Mouse (Mus musculus) kidney, adult 8-10 months (tissue): ENCODE measurements around the gene Gm4792.

Source experiments
- DNase-seq, 2 experiments: peaks; one replicate each; pipeline ENCODE4 v3.0.0; 2022

The Gm4792 gene

DNA sequence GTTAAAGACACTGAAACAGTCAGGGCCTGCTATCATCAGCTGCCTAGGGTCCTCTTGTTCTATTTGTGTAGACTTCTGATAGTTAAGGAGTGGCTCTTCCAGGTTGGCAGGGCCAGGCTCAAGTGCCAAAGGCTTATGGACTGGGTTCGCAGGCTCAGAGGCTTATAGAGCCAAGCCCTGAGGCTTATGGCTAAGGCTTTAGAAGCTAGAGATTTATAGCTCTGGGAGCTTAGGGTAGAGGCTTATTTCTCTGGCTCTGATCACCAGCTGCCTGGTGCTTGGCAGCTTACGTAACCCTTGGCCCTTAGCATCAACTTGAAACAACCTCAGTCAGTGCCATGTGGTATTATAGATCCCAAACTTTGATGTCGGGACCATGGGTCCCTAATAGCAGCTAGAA, at the start of gene Gm4792:
TSS of gene Gm4792 (minus strand) at position 233 of the 400 bp plus-strand sequence.
- no peak for DNase-seq

DNA sequence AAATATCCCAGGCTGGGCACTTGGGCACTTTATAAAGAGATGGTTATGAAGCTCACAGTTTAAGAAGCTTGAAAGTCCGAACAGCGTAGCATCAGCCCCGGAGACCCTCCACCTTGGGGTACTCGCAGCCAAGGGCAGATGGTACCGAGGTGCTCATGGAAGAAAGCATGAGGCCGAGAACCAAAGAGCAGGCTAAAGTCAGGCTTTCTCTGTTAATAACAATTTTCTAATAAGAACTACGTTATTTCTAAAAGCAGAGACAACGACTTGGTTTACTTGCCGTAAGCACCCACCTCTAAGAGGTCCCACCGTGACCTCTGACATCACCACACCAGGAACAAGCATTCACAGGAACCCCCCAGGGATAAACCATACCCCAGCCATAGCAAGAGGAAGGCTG, 49.5 kb upstream of the Gm4792 start:
- DNase-seq: no peak

DNA sequence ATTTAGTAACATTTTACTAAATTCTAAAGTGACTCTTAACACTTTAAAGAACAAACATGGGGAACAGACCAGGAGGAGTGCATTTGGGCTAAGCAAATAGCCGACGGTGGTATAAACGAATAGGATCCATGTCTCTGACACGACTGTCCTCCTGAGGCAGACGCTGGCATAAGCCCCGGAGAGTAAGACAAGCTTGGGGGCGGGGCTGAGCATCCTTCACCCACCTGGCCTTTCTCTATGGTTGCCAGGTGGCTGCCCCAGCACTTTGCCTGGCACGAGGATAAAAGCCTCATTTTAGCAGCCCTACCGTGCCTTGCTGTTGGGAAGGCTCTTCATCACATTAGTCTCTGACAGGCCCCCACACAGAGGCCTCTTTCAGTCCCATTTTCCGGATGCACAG, 48.8 kb upstream of the Gm4792 start:
- DNase-seq: no peak

DNA sequence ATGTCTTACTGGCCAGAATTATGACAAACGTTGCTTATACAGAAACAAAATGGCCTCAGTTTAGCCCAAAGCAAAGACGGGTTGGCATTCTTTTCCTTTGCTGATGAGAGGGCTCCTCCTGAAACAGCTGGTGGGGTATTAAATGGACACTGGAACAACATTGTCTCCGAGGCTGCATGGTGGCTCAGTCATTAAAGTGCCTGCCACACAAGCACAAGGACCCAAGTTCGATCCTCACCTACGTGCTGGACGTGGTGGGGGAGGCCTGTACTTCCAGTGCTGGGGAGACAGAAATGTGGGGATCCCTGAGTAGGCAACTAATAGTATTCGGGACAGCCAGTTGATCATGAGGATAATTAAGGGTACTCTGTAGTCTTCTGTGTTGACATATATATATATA, 48.1 kb upstream of the Gm4792 start:
- DNase-seq: no peak

DNA sequence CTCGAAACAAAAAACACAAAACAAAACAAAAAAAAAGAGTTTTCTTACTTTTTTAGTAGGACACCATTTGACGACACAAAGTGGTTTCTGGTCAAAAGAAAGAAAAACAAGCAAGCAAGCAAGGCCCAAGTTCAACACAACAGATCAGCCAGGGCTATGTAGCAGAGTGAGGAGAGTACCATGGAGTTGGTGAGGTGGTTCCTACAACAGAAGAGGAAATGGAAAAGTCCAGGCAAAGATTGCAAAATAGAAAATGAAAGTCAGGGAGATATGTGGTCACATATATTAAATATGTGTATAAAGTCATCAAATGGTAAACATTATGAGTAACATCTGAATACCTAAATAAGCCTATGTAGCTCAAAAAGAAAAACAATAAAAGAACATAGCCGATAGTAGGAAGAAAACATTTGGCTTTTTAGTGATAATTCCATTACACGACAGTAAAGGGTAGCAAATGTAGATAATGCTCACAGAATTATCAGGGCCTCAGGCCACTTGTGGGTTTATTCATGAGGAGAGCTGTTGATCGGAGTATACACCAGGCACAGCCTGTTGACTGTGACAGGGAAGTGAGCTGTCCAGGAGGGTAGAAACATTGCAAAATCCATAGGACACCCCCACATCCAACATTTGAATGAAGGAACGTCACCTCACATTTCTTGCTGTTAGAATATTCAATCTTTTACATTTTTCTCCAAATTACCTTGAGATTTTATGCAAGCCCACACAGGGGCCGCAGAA, 47.2 kb upstream of the Gm4792 start:
- DNase-seq: no peak

DNA sequence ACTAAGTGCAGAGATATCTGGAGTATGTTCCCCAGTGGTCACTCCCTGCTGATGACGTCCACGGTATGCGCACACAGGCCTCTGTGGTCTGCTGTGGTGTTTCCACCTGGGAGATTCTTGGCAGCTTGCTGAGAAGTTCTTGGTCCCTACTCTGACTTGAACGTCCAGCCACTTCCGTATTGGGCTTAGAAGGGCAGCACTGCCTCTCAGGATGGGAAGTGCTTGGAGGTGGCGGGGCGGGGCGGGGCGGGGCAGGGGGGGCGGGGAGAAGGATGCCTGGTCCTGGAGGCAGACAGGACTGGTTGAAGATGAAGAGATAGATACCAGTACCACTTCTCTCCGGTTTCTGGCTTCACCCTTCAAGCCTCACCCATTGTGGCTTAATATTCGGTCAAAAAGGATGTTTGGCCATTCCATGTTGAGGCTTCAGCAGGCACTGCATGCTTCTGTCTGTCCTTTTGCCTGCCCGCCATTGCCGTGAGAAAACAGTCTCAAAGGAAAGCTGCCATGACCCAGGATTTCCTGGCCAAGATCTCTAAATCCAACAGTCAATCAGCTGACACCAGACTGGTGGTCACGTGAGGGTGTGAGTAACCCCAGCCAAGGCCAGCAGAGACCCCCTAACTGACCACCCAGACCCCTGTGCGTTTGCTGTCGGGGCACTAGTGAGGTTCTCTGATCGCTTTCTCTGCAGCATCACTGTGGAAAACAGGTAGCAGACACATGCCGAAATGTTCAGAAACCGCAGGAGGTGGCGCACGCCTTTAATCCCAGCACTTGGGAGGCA, 46.3 kb upstream of the Gm4792 start:
- DNase-seq: no peak

DNA sequence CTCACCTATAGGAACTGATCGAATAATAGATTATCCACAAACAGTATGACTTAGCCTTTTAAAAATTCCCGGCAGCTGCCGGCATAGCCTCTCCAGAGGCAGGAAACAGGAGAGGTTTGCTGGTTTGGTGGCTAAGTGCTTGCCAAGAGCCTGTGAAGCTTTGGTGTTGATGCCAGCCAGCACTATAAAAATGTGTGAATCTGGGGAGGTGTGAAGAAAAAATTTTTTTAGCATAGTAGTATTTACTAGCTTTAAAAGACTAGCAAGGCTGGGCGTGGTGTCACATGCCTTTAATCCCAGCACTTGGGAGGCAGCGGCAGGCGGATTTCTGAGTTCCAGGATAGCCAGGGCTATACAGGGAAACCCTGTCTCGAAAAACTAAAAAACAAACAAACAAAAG, 45.1 kb upstream of the Gm4792 start:
- DNase-seq: no peak

DNA sequence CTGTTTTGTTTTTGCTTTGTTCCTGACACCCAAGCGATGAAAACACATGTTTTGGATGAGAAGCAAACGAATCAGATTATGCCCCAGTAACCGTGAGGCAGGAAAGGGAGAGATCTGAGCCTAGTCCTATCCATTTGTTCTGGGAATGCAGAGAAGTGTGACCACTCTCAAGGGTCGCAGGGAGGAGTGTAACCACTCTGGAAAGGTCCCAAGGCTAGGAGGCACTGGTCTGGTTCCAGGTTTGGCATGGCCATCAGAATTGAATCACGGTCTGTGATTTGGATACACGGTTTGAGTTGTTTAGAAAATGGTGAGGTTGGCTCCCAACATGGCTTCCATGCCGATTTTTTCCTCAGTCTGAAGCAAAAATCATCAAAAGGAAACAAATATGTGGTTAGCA, 43.8 kb upstream of the Gm4792 start:
- DNase-seq: no peak

DNA sequence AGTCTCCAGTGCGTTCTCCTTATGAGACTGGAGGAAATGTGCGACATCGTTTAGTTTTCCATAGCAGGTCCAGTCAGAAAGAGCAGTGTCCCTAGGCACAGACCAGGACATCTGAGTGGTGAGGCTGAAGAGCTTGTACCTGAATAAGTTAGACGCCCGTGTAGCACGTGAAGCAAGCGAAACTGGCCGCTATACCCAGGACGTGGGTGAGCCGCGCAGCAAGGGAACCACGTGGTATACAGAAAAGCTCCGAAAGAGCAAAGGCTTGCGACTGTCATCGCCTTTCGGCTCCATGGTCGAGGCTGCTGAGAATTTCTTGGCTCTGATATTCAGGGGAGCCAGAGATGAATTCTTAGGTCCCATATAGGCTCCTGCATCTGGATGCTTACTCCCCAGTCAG, 43.0 kb upstream of the Gm4792 start:
- DNase-seq: no peak

DNA sequence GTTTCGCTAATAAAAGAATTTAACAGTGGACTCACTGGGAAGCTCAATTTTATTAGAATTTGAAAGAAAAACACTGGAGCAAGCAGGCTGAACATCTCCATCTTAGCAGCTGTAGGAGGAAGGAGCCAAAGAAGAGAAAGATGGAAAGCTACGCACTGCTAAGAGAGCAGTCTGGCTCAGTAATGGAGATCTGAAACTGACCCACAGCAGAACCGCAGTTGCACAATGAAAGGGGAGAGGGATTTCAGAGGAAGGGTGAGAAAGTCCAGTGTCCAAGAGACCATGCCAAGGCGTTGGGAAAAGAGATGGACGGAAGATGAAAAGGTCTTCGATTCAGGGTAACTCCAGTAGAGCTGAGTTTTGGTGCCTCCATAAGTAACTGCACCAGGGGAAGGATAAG, 37.6 kb upstream of the Gm4792 start:
- DNase-seq: no peak

DNA sequence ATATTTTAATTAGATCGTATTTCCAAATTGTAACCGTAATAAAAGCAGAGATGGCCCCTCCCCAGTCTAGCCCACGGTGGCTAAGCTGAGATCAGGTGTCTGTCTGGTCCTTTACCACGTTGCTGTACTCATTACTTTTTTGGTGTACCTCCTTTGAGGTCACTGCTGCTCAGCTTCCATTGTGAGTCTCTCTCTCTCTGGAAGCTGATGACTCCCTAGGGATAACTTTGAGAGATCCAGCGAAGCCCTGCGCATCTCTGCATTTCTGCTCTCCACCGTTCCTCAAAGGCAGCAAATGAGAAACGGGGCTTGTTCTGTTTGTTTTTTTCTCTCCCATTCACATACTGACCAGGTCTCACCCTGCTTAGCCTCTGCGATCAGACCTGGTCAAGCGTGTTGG, 36.5 kb upstream of the Gm4792 start:
- DNase-seq: no peak

DNA sequence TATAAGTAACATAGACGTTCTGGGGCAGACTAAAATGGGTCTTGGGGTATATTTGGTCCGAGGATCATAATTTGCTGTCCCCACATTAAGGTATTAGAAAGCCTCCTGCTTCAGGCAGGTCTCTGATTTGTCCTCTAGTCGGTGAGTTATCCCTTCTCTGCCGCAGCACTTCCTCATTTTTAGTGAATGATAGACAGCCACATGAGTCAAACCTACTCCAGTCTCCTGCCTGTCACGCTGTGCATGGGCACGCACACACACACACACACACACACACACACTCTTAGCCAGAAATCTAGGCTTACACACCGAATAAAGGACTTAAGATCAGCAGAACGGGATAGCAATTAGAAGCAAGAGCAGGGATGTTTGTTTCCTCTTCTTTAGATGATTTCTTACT, 34.8 kb upstream of the Gm4792 start:
- DNase-seq: no peak

DNA sequence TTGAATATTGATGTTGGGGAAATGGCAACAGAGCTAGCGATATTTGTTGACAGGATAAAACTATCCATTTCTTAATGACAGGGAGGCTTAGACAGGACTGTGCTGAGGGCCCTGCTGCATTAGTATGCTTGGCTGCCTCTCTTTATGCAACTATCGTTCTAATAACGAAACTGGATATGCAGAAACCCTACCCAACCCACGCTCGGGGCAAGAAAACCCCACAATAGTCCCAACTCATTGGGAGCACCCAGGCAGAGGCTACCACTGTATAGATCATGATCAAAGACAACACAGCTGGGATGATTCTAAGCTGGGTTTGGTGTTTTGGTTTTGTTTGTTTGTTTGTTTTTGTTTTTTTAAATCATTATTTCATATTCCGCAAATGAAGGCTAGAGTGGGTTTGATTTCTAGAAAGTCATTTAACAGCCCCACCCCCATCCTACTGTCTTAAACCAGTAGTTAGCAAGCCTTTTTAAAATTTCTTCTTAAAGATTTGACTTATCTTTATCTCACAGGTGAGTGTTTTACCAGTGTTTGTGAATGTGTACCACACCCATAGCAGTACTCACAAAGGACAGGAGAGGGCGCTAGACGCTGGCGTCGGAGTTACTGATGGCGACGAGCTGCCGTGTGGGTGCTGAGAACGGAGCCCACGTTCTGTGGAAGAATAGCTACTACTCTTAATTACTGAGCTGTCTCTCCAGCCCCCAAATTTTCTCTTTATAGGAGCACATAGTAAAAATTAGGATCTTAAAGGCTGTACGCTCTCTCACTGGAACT, 34.0 kb upstream of the Gm4792 start:
- no peak for DNase-seq

DNA sequence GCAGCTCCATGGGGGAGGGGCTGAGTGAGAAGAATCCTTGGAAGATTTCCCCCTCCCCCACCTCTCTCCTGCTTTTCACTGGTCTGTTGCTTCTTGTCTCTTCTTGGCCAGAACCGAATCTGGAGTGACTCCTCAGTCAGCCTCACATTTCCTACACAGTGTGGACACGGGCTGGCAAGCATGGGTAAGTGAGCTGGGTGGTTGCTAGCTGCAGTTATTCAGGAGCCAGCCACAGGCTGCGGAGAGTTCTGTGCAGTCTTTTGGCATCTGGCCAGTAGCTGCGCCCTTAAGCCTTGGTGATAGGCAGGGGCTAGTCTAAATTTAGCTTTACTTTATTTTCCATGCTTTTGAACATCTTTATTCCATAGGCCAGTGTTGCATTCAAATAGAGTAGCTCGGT, 31.5 kb upstream of the Gm4792 start:
- DNase-seq: no peak

DNA sequence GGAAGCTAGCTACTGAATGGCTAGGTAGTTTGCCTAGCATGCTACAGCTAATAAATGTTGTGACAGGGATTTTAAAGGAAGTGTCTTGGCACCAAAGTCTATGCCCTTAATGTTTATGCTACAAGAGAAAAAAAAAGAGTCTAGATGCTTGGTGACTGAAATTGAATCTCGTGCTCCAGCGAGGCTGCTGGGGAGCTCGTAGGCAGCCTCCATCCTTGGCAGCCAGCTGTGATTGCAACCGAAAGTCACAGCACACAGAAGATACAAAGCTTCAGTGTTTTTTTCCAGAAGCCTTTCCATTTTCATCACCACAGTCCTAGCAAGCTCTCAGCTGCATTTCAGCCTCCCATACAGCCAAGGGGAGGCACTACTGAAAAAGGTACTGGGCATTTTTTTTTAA, 20.1 kb upstream of the Gm4792 start:
- no peak for DNase-seq

DNA sequence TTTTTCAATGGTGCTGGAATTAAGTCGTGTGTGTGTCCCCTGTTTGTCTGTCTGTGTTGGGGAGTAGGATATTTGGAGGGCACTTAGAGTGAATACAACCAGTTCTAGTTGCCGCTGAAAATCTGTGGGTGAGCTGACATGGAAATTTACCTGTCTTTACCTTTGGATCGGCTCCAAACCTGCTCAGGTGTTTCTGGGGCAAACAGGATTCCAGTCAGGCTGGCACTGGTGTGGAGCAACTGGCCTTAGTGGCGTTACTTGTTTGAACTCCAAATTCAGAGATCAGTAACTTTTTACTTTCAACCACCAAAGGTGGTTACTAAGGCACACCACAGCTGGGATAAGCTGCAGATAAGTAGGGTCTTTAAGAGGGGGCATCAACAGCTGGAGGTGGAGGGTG, 14.6 kb upstream of the Gm4792 start:
- DNase-seq: peak; percentile 43 to 64

DNA sequence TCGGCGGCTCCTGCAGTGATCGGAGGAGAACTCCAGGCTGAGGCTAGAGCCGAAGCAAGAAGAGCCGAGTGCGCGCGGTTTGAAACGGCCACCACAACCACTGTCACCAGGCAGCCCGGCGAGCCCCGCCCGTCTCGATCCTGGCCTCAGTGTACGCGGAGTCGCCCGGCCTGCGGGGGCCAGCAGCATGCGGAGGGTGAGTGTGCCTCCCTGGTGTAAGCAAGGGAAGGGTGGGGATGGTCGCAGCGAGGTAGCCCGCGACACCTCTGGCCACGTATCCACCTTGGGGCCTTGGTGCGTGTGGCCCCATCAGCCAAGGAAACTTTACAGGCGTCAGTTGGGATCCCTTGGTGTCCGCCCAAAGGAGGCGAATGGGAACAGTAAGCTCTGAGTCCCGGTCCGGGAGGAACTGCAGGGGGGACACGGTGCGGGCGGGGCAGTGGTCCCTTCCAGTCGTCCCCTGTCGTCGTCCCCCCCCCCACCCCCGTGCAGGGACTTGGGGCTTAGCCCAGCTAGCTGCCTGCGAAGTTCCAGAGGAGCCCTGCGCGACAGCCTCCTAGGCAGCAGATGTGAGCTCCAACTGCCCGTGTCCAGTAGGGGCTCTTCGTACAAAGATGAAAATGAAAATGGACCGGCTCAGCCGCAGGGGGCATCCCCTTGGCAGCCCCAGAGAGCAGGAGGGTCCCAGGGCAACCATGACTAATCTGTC, 13.7 kb upstream of the Gm4792 start:
- DNase-seq: no peak

DNA sequence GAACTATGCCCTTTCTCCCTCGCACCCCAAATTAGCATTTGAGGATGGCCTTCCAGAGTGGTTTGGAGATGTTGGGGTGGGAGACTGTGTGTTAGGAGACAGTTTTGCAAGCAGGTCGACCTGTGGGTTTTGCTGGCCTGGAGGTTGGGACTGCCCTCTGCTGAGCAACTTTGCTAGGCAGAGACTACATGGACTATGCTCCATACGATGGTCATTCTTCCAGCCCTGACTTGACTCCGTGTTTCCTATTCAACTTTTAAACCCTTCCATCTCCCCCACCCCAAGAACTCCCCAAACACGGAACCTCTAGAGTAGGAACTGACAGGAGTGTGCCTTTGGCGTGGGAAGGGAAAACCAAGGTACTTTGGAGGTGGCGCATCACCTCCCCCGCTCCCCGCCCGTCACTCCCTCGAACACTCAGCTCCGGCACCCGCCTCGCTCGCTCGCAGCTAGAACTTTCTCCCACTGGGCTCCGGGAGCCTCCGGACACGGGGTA, 13.1 kb upstream of the Gm4792 start, which contains the start of gene Tmcc3:
TSS of gene Tmcc3 (plus strand) at position 439 of the 496 bp plus-strand sequence.
- DNase-seq: no peak

DNA sequence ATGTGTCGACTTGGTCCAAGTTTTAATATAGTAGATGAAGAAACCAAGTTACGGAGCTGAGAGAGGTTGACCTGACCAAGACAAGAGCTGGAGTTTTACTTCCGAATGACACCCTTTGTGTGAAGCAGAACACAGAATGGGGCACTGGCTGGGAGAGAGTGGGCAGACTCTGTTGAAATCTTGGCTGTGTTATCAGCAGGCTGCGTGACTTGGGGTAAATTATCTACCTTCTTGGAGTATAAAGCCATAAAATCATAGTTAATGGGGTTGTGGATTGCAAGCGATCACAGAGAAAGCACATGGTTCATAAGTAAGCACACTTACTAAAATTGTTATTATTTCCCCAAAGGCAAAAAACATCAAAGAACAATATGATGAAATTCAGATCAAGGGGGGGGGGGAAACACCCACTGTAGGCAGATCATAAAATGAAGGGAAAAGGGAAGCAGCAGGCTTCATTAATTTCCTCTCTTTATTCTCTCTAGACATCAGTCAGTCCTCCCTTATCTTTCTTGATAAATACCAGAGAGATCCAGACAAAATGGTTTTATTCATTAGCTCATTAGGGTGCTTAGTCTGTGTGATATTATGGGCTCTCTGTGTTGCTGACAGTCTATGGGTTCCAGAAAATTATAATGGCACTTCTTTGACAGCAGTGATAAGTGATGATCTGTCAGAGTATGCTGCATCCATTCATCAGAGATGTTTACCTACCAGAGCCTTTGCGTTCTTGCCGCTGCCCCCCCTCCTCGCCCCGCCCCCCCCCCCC, 12.2 kb upstream of the Gm4792 start:
- no peak for DNase-seq

DNA sequence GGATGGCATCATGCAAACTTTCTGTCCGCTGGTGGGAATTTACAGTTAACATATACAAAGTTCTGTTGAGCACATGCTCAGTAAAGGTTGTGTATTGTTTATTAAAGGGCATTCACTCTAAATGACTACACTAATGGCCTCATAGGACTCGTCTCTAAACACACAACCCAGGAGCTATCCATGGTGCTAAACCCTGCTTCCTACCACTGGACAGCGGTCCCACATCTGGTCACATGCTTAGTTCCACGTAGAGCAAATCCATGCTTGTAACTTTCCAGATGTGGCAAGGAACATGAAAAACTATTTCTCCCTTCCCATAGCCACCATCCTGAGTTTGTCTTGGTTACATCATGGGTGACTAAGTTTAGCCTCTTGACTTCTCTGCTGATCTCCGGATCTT, 7.0 kb upstream of the Gm4792 start:
- no peak for DNase-seq

DNA sequence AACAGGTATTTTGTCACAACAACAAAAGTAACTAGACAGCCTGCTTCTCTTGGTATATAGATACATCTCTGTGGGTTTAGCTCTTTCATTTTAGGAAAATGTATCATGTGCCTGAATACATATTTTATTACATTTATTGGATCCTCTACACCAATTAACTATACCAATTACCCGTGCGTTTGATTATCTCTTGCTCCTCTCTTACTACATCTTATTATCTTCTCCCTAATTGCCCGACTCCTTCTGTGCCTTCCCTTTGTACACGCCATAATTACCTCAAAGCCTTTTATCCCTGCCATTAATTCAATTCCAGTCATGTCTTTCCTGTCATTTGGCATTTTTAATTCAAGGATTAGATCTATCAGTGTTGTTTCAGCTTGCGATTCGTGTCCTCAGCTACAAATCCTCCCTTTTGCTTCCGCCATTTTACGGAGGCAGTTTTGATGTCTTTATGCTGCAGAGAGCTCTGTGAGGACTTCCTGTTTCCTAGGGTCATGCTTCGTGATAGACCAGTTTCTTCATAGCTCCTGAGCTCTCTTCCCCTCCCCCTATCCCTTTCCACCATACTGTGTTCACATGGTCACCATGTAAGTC, 5.7 kb upstream of the Gm4792 start:
- DNase-seq: no peak

DNA sequence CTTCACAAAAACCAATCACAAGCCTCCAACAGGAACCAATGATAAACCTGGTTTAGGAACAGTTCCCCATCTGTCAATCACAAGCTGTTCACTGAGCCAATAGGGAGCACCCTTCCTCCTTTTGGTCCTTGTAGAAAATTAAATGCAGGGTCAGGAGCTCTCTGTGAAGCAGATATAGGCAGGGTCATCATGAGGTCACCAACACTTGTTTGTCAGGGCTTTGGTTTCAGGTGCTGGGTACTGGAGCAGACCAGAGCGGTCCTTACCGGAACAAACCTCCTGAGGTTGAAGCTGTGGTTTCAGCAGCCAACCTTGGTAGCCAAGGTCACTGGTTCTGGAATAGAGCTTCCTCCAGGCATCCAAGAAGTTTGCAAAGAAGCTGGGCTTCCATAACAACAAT, 798 bp upstream of the Gm4792 start:
- DNase-seq: peak in 1 of 2 experiments; percentile 45
